Mouse (Mus musculus): Measurements from ENCODE around the gene Kdelc2.

GRCm38 (mm10) chr9:53387431-53387830, 3.6 kb downstream of the Kdelc2 start:
- TF ChIP-seq CTCF (IDR thresholded peaks at IDR 0.05; ENCODE audit: control insufficient read depth, insufficient read depth, insufficient replicate concordance, low read depth, low read length) = no peak
- TF ChIP-seq POLR2A (IDR thresholded peaks at IDR 0.05; ENCODE audit: control insufficient read depth, low read depth, low read length) = no peak
